Mouse (Mus musculus) adrenal gland, adult 18-20 months (tissue): Measurements from ENCODE around the gene H2-Q4. TPM values are rescaled to one million over a fixed set of nuclear protein-coding genes. Genes with fewer than 3 reads are reported as not detected.
A peak's percentile ranks its signal among the peaks of the same experiment; 100 is the strongest.
"Not testable (repeated sequence)": the region's sequence is repeated elsewhere in the genome, so short reads cannot be mapped to it uniquely, and the experiment has no call there.

ENCODE experiments used
- DNase-seq, 2 experiments: peaks; one replicate each; pipeline ENCODE4 v3.0.0; 2021 to 2022; ENCODE audit warnings: low spot score in 2 of 2
- long read RNA-seq, 2 experiments: library from polyadenylated mRNA; stranded (forward); transcript quantifications; one replicate each; pipeline ENCODE4 v2.0.0; 2021
- total RNA-seq, 2 experiments: library from RNA; stranded (reverse); gene quantifications; 1 replicate in 1 of 2; 2 replicates in 1 of 2; pipeline ENCODE4 v1.2.3; 2021

The H2-Q4 gene
- total RNA-seq: 10 to 100 TPM; 28.3 to 79.1 TPM
- long read RNA-seq, experiment 1, partial matches to known transcripts: 0 of 4 reads
- long read RNA-seq, experiment 1, other reads (novel, unspliced or antisense): 4 of 4 reads
- long read RNA-seq, experiment 2: 0 reads

DNA sequence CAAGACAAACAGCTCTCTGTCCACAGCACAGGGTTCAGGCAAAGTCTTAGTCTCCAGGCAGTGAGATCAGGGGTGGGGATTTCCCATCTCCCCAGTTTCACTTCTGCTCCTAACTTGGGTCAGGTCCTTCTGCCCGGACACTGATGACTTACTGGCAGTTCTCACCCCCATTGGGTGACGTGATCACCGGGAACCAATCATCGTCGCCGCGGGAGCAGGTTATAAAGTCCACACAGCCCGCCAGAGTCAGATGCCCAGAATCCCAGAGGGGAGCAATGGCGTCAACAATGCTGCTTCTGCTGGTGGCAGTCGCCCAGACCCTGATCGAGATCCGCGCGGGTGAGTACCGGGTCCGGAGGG is at the start of gene H2-Q4:
Gene H2-Q4, plus strand, starts transcription at position 249 of the 360 bp plus-strand sequence.
- DNase-seq: peak; percentile 88 to 93

DNA sequence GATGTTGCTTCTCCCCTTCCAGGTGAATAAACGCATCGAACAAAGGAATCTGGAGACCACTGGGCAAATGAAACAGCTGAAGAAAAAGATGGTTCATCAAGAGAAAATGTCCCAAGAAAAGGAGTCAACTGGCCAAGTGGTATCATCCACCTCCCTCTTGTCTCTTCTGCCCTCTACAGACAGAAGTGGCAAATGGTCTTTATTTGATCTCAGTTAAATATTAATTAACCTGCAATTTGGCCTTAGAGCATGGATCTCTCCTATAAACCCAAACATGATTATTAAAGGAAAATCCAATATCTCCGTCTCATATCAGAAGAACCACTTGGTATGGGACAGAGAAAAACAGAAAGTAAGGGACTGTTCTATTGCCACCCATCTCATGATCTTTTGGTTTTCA is 49.7 kb upstream of the H2-Q4 start:
- not testable (repeated sequence) for DNase-seq

DNA sequence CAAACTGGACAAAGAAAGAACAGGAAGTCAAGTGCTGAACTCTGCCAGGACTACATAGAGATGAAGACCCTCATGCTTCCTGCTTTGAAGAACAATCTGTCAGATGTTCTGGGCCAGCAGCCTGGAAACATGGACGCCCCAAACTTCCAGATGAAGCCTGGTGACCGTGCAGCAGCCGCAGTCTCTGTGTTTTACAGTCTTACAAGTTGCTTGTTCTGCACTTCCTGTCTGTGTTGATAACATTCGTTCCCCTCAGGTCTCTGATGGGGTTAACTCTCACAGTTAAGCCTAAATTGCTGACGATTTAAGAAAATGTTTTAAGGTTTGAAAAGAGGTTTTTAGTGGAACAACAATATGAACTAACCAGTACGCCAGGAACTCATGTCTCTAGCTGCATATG is 47.9 kb upstream of the H2-Q4 start:
- DNase-seq: not testable (repeated sequence)

DNA sequence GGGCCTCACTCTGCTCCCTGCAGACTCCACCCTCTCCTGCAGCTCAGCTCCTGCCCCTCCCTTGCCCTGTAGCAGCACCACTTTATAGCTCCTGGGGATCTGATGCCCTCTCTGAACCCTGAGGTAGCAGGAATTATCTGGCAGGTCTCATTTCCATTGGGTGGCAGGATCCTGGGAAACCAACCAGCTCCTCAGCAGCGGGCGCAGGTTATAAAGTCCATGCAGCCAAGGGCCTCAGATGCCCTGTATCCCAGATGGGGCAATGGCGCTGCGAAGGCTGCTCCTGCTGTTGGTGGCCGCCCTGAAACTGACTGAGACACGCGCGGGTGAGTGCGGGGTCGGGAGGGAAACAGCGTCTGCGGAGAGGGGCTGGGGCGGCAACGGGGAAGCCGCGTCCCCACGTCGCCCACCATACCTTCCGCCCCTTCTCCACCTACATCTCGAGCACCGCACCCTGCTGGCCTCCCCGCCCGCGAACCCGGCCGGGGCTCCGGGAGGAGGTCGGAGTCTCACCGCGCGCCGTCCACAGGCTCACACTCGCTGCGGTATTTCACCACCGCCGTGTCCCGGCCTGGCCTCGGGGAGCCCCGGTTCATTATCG is 37.2 kb upstream of the H2-Q4 start, which contains the start of gene H2-Q2:
Gene H2-Q2, plus strand, starts transcription at position 172 of the 601 bp plus-strand sequence.
- DNase-seq: no peak

DNA sequence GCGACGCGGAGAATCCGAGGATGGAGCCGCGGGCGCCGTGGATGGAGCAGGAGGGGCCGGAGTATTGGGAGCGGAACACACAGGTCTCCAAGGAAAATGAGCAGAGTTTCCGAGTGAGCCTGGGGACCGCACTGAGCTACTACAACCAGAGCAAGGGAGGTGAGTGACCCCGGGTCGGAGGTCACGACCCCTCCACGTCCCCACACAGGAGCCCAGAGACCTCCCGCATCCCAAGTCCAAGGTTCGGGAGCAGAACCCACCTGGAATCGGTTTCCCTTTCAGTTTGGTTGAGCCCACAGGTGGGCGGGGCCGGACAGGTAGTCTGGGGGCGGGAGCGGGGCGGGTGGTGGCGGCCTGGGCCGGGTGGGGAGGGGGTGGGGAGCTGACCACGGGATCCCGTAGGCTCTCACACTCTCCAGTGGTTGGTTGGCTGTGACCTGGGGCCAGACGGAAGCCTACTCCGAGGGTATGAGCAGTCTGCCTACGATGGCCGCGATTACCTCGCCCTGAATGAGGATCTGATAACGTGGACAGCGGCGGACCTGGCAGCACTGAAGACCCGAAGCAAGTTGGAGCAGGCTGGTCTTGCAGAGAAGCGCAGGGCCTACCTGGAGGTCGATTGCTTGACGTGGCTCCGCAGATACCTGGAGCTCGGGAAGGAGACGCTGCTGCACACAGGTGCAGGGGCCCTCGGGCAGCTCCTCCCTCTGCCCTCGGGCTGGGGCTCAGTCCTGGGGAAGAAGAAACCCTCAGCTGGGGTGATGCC is 36.5 kb upstream of the H2-Q4 start:
- no peak for DNase-seq

DNA sequence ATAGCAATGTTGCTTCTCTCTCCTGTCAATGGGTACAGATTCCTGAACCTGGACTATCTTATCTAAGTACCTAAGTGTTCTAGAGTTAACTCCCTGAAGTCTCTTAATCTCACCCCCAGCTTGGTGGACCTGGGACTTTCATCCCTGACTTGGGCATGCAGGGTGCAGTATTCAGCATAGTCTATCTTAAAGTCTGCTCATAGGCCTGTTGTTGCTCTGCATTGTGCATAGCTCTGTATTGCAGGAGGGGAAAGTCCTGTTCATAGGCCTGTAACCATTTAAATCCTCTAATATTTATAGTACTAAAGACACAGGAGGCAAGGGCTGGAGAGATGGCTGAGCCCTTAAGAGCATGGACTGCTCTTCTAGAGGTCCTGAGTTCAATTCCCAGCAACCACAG is 31.8 kb upstream of the H2-Q4 start:
- DNase-seq: not testable (repeated sequence)

DNA sequence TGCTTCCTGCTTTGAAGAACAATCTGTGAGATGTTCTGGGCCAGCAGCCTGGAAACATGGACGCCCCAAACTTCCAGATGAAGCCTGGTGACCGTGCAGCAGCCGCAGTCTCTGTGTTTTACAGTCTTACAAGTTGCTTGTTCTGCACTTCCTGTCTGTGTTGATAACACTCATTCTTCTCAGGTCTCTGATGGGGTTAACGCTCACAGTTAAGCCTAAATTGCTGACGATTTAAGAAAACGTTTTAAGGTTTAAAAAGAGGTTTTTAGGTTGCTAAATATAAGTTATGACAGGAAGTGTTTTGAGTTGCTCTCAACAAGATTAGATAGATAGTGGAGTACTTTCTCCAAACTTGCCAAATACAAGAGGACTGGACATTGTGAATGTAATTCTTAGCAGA is 26.1 kb upstream of the H2-Q4 start:
- not testable (repeated sequence) for DNase-seq

DNA sequence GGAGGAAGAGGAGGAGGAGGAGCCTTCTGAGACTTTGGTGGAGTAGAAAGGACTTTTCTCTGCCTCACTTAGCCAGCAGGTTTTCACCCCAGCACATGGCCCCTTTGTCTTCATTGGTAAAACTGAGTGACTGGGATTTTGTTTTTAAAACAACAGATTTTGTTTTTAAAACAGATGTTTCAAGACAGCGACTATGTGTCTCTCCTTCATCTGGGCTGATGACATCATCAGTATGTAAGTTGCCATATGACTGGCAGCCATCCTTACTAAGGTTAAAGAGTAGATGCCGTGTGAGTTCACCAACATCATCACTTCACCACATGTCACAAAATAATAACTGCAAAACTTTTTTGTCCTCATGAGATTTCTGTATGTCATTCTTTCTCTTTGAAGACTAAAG is 25.3 kb upstream of the H2-Q4 start:
- no peak for DNase-seq

DNA sequence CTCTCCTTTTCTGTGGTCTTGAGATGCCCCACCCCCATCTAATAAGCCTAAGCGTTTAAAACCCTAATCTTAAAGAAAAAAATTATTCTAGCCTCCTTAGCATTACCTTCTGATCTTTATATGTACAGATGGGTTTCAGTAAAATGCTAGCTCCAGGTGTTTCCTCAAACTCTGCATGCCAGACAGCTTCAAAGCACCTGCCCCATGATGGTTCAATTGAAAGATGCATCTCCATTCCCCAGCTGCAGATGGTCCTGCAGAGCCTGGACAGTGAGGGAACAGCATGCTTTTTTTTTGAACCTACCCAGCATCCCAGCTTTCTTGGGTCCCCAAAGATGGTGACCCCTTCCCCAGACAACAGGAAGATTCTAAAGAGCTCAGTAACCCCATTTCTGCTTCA is 22.3 kb upstream of the H2-Q4 start:
- no peak for DNase-seq

DNA sequence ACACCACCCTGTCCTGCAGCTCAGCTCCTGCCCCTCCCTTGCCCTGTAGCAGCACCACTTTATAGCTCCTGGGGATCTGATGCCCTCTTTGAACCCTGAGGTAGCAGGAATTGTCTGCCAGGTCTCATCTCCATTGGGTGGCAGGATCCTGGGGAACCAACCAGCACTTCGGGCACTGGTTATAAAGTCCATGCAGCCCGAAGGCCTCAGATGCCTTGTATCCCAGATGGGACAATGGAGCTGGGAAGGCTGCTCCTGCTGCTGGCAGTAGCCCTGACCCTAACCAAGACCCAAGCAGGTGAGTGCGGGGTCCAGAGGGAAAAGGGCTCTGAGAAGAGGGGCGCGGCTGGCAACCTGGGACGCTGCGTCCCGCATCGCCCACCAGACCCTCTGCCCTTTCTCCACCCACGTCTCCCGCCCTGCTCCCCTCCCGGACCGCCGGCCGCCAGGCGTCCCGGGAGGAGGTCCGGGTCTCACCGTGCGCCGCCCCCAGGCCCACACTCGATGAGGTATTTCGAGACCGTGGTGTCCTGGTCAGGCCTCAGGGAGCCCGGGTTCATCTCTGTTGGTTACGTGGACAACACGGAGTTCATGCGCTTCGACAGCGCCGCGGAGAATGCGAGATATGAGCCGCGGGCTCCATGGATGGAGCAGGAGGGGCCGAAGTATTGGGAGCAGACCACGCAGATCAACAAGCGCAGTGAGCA is 20.5 kb upstream of the H2-Q4 start:
- no peak for DNase-seq

DNA sequence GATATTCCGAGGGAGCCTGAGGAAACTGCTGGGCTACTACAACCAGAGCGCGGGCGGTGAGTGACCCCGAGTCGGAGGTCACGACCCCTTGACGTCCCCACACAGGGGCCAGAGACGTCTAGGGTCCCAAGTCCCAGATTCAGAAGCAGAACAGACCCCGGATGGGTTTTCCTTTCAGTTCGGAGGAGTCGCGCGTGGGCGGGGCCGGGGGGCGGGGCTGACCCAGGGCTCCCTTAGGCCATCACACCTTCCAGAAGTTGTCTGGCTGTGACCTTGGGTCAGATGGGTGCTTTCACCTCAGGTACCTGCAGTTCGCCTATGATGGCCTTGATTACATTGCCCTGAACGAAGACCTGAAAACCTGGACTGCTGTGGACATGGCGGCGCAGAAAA is 20.0 kb upstream of the H2-Q4 start:
- no peak for DNase-seq

DNA sequence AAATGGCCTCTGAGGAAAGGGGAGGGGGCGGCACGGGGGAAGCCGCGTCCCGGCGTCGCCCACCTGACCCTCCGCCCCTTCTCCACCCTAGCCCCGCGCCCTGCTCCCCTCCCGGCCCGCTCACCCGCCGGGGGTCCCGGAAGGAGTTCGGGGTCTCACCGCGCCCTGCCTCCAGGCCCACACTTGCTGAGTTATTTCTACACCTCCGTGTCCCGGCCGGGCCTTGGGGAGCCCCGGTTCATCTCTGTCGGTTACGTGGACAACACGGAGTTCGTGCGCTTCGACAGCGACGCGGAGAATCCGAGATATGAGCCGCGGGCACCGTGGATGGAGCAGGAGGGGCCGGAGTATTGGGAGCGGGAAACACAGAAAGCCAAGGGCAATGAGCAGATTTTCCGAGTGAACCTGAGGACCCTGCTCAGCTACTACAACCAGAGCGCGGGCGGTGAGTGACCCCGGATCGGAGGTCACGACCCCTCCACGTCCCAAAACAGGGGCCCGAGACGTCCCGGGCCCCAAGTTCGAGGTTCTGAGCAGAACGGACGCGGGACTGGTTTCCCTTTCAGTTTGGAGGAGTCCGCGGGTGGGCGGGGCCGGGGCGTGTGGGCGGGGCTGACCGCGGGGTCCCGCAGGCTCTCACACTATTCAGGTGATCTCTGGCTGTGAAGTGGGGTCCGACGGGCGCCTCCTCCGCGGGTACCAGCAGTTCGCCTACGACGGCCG is 473 bp downstream of the H2-Q4 start:
- DNase-seq: peak; percentile 47 to 57

DNA sequence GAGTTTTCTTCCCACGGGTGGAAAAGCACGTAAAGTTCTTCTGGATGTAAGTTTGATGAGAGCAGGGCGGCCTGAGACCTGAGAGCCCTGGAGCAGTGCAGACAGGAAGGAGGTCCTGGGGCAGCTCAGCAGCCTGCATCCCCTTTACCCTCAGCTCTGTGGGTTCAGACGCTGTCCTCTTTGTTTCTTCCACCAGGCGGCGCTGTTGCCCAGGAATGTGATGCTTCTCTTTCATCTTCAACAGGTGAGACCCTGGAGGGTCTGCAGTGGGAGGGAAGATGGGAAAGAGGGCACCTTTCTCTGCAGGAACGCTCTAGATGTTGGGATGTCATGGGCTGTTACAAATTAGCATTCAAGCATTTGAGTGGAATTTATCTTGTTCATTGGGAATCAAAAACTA is 10.4 kb downstream of the H2-Q4 start:
- peak; percentile 37 to 48 for DNase-seq

DNA sequence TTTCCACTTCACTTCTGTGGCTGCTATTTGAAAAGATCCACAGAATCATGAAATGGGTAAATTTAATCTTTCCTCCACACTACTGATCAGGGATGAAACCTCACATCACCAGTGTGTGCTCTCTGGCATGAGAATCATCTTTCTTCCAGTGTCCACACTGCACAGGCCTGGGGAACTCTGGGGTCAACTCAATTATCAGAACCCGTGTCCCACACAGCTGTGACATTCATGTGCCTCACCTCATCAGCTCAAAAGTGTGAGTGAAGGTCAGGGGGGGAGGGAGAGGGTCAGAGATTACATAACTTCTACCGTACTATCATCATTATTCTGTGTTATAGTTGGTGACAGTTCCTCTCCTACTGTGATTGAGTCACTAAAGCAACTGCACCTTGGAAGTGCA is 13.3 kb downstream of the H2-Q4 start:
- DNase-seq: not testable (repeated sequence)

DNA sequence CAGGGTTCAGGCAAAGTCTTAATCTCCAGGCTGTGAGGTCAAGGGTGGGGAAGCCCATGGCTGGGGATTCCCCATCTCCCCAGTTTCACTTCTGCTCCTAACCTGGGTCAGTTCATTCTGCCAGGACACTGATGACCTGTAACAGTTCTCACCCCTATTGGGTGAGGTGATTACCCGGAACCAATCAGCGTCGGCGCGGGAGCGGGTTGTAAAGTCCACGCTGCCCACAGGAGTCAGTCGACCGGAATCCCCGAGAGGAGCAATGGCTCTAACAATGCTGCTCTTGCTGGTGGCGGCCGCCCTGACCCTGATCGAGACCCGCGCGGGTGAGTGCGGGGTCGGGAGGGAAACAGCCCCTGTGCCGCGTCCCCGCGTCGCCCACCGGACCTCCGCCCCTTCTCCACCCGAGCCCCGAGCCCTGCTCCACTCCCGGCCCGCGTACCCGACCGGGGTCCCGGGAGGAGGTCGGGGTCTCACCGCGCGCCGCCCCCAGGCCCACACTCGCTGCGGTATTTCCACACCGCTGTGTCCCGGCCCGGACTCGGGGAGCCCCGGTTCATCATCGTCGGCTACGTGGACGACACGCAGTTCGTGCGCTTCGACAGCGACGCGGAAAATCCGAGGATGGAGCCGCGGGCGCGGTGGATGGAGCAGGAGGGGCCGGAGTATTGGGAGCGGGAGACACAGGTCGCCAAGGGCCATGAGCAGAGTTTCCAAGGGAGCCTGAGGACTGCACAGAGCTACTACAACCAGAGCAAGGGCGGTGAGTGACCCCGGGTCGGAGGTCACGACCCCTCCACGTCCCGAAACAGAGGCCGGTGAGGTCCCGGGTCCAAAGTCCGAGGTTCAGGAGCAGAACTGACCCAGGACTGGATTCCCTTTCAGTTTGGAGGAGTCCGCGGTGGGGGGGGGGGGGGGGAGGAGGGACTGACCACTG is 14.7 kb downstream of the H2-Q4 start:
- not testable (repeated sequence) for DNase-seq

DNA sequence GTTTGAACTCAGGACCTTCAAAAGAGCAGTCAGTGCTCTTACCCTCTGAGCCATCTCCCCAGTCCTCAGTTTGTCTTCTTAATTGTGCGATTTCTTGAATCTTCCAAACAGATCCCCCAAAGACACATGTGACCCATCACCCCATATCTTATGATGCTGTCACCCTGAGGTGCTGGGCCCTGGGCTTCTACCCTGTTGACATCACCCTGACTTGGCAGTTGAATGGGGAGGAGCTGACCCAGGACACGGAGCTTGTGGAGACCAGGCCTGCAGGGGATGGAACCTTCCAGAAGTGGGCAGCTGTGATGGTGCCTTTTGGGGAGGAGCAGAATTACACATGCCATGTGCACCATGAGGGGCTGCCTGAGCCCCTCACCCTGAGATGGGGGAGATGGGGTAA is 17.5 kb downstream of the H2-Q4 start:
- DNase-seq: not testable (repeated sequence)

DNA sequence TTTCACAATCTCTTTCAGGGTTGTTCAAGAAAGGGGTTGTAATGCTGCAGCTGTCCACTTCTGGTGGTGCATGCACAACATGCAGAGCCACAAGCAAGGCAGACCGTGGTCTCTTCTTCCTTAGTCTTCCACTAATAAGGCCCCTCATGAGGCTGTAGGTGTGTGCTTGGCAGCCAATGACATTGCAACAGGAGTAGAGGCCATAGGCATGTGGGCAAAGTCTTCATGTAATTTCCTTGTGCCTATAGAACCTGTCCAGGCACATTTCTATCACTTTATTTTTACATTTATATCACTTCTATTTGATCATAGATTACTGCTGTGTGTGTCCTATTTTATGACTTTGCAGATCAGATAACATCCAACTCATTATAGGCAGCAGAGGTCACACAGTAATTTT is 33.6 kb downstream of the H2-Q4 start:
- DNase-seq: not testable (repeated sequence)

DNA sequence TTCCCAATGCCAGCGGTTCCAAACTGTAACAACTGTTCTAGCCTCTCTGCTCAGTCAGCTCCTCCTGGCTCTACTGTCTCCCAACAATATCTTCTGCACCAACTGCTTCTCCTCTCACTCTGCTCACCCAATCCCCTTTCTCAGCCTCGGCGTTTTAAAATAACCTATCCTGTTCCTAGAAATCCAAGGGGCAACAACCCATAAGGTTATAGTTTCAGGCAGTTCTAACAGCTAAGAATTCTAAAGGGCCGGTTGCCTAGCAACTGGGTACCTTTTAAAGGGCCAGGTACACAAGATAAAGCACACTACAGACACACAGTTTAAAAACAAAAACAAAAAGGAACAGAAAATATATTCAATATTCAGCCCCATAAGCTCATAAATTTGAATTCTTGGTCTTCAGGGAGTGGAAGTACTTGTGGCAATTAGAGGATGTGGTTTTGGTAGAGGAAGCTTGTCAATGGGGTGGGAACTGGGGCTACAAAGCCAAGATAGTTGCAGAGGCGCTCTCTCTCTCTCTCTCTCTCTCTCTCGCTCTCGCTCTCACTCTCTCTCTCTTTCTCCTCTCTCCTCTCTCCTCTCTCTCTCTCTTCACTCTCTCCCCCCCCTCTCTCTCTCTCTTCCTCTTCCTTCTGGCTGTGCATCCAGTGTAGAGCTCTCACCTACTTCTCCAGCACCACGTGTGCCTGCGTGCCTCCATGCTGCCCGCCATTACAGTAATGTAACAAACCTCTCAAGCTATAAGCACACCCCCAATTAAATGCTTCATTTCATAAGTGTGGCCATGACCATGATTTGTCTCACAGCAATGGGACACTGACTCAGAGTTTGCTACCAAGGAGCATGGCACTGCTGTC is 36.1 kb downstream of the H2-Q4 start:
- not testable (repeated sequence) for DNase-seq

DNA sequence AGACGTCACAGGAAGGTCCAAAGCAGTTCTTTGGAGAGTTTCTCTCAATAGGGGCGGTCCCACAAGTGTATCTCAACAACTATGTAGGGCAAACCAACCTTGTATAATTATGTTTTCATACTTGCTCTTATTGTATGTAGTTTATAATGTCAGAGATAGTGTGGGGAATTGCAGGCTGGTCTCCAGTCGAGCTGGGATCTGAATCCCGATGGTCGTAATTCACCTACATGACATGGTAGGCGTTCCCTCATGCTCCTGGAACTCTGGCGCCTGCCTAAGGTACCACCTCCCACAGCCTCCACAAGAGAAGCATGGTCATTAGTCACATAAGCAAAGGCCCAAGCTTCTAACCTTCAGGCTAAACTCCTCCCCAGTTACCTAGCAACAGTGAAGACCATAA is 39.4 kb downstream of the H2-Q4 start:
- DNase-seq: no peak
